Mouse (Mus musculus): ENCODE measurements around the gene Gria2.

Gene Gria2

GRCm38 (mm10) chr3:80802596-80803081, at the start of gene Gria2:
Gene Gria2 (minus strand): TSS chr3:80802835.
- DNase-seq (ENCODE audit: inconsistent ontology term), result peak; percentile 78

- DNase-seq (ENCODE audit: inconsistent ontology term), result no peak
These were observed 48.3 kb upstream of the Gria2 start for GRCm38 (mm10) chr3:80850947-80851346.

- peak; percentile 17 for DNase-seq (ENCODE audit: inconsistent ontology term)
These were observed 43.0 kb upstream of the Gria2 start for GRCm38 (mm10) chr3:80845634-80846033.

GRCm38 (mm10) chr3:80839845-80840244, 37.2 kb upstream of the Gria2 start:
- DNase-seq (ENCODE audit: inconsistent ontology term), result no peak

GRCm38 (mm10) chr3:80837583-80837982, 34.9 kb upstream of the Gria2 start:
- no peak for DNase-seq (ENCODE audit: inconsistent ontology term)

- no peak for DNase-seq (ENCODE audit: inconsistent ontology term)
These were observed 21.3 kb upstream of the Gria2 start for GRCm38 (mm10) chr3:80823975-80824374.

GRCm38 (mm10) chr3:80818619-80819018, 16.0 kb upstream of the Gria2 start:
- no peak for DNase-seq (ENCODE audit: inconsistent ontology term)

GRCm38 (mm10) chr3:80813734-80814133, 11.1 kb upstream of the Gria2 start:
- DNase-seq (ENCODE audit: inconsistent ontology term), result peak; percentile 33

- DNase-seq (ENCODE audit: inconsistent ontology term), result no peak
These were observed 9.6 kb upstream of the Gria2 start for GRCm38 (mm10) chr3:80812237-80812636.

GRCm38 (mm10) chr3:80805327-80805726, 2.7 kb upstream of the Gria2 start:
- peak; percentile 2 for DNase-seq (ENCODE audit: inconsistent ontology term)

- DNase-seq (ENCODE audit: inconsistent ontology term), result no peak
These were observed 1.2 kb upstream of the Gria2 start for GRCm38 (mm10) chr3:80803811-80804210.

- no peak for DNase-seq (ENCODE audit: inconsistent ontology term)
These were observed 576 bp upstream of the Gria2 start for GRCm38 (mm10) chr3:80803211-80803610.

- no peak for DNase-seq (ENCODE audit: inconsistent ontology term)
These were observed 766 bp downstream of the Gria2 start for GRCm38 (mm10) chr3:80801827-80802310.

GRCm38 (mm10) chr3:80800995-80801826, 1.4 kb downstream of the Gria2 start:
- DNase-seq (ENCODE audit: inconsistent ontology term), result peak; percentile 36

- DNase-seq (ENCODE audit: inconsistent ontology term), result peak; percentile 3
These were observed 2.2 kb downstream of the Gria2 start for GRCm38 (mm10) chr3:80800299-80800994.

- DNase-seq (ENCODE audit: inconsistent ontology term), result no peak
These were observed 4.7 kb downstream of the Gria2 start for GRCm38 (mm10) chr3:80797935-80798334.

- DNase-seq (ENCODE audit: inconsistent ontology term), result no peak
These were observed 5.9 kb downstream of the Gria2 start for GRCm38 (mm10) chr3:80796764-80797163.

GRCm38 (mm10) chr3:80795284-80795683, 7.4 kb downstream of the Gria2 start:
- DNase-seq (ENCODE audit: inconsistent ontology term), result no peak

GRCm38 (mm10) chr3:80787116-80787744, 15.4 kb downstream of the Gria2 start:
- DNase-seq (ENCODE audit: inconsistent ontology term), result no peak

- DNase-seq (ENCODE audit: inconsistent ontology term), result no peak
These were observed 21.5 kb downstream of the Gria2 start for GRCm38 (mm10) chr3:80781144-80781530.

- DNase-seq (ENCODE audit: inconsistent ontology term), result no peak
These were observed 22.1 kb downstream of the Gria2 start for GRCm38 (mm10) chr3:80780383-80781143.

Data from Muller cell, postnatal 12 days (primary cell).